Mouse (Mus musculus): ENCODE measurements around the gene Arid3a.

Gene Arid3a

DNA sequence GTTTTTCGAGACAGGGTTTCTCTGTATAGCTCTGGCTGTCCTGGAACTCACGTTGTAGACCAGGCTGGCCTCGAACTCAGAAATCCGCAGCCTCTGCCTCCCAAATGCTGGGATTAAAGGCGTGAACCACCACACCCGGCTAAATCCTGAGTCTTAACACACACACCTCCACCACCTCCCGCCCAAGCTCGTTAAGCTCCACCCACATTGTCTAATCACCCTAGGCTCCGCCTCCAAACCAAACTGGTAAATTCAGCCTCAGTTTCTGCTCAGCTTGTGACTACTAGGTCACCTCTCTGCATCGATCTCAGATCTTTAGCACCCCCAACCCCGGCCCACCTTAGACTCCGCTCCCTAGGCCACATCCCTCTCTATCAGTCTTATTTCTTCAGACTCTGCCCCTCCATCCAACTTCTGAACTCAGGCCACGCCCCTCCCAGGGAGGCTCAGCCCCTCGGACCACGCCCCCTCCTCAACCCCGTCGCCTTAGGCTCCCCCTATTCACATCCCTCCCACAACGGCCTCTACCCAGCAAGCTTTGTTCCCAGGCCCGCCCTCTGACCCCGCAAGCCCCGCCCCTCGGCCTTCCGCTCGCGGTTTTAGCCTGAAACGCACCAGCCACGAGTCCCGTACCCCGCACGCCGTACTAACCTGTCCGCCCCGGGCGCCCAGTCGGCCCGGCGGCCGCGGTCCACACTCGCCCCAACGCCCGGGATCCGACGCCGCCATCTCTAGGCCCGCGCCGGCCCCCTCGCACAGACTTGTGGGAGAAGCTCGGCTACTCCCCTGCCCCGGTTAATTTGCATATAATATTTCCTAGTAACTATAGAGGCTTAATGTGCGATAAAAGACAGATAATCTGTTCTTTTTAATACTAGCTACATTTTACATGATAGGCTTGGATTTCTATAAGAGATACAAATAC lies 18.4 kb upstream of the Arid3a start, which contains the start of gene Med16:
Med16 (minus strand) TSS at position 757 of the 925 bp plus-strand sequence.
- DNase-seq (ENCODE audit: extremely low read depth, low read depth, low spot score): no peak

DNA sequence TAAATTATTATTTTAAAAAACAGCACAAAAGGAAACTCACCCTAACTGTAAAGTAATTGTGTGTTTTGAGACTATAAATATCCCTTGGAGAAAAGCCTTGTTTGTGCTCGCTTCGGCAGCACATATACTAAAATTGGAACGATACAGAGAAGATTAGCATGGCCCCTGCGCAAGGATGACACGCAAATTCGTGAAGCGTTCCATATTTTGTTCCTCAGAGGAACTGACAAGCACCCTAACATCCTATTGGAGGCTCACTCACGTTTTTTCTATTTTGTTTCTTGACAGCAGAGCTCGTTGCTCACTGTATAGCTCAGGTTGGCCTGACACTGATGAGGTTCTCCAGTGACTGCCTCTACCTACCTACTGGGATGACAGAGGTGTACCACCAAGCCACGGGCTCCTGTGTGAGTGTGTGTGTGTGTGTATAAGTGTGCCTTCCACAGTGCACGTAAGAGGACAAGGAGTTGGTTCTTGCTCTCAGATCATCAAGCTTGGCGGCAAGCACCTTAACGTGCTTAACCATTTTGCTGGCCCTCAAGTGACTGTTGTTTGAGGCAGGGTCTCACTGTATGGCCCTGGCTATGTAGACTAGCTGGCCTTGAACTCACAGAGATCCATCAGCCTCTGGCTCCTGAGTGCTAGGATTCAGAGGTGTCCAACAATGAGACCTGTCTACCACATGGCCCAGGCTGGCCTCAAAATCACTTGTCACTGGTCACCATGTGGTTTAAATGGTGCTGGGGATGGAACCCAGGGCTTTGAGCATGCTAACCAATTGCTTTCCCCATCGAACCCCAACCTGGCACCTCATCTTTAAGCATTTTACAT lies 17.5 kb upstream of the Arid3a start:
- no peak for DNase-seq (ENCODE audit: extremely low read depth, low read depth, low spot score)

DNA sequence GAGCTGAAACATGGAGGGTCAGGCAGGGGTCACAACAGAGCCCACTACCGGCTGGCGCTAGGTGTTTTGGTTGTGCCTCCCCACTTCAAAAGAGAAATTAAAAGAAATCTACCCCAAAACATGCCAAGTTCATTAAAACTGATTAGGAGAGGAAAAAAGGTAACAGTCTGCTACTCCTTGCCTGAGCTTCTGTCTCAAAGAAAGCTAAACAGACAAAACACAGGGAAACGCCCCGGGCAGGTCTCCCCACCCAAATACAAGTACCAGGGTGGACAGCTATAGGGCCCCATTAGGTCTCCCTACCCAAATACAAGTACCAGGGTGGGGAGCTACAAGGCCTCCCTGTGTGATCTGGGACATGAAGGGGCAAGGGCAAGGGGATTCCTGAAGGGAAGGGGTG lies 16.3 kb upstream of the Arid3a start, which contains the start of gene Gm26602:
Gm26602 (plus strand) TSS at position 301 of the 400 bp plus-strand sequence.
- no peak for DNase-seq (ENCODE audit: extremely low read depth, low read depth, low spot score)

DNA sequence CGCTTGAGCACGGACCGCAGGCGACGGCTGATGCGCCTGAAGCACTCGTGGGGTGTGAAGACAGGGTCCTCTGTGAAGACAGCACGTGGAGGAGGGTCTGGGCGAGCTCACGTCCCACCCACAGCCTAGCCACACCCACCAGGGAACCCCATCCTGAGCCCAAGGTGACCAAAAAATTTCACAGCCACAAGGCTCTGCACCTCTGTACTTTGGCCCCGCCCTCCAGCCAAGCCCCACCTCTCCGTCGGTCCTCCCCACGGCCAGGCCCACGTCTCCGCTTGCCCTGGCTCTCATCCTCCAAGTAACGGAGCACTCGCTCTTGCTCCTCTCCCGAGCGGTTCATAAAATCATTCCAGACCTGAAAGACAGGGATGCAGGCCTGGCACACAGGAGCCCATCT lies 14.4 kb upstream of the Arid3a start:
- no peak for DNase-seq (ENCODE audit: extremely low read depth, low read depth, low spot score)

DNA sequence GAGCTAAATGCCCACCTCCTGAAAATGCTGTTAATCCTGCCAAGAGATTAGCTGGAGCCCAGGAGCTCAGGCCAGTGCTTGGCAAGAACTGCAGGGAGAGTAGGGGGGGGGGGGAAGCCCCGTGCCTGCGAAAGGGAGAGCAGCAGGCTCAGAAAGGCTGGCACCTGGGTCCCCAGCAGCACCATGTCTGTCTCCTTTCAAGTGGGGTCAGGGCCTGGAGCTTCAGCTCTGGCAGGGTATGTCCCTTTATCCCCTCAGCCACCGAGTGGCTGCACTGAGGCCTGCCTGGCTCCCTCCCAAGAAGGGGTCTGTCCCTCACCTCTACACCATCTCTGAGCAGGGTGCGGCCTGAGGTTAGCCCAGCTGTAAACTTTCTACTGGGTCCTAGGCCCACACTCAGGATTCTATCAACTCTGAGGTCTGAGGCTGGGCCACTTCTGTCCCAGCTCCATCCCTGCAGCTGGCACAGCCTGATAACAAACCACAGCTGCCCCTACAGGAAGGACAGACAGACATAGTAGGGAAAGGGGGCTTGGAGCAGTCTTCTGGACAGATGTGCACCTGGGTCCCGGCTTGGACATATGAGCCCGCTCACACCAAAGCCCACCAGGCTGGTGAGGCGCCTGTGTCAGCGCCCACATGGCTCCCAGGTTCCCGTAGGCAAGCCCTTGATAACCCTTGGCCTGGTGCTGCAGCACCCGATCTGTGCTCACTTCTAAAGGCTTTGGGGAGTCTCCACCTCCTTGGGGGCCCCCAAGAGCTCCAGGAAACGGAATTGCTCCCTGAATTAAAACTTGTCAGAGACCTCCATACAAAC lies 12.5 kb upstream of the Arid3a start:
- no peak for DNase-seq (ENCODE audit: extremely low read depth, low read depth, low spot score)

DNA sequence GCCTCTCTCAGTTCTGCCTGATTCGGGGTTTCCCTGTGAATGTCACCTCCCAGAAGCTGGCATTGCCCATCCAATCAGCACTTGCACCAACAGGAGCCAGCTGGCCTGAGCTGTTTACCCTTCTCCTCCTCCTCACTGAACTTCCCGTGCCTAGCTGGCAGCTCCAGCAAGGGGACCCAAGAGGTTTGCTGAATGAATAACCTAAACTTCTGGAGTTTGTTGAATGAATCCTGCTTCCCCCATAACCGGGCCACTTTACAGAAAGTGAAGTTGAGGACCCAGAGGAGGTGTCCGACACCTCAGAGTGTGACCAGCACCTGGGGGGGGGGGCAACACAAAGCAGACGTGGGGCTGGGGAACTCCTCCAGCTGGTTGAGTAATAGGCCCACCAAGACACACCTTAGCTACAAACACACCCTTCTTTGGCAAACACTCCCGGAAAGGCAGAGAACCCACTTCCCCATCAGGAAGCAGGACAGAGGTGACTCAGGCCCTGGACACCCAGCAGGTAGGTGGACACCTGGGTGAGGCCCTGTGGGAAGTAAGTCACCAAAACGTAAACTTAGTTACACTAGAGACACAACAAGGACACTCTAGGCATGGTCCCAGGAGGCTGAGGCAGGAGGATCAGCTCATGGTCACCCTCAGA lies 11.8 kb upstream of the Arid3a start:
- no peak for DNase-seq (ENCODE audit: extremely low read depth, low read depth, low spot score)

DNA sequence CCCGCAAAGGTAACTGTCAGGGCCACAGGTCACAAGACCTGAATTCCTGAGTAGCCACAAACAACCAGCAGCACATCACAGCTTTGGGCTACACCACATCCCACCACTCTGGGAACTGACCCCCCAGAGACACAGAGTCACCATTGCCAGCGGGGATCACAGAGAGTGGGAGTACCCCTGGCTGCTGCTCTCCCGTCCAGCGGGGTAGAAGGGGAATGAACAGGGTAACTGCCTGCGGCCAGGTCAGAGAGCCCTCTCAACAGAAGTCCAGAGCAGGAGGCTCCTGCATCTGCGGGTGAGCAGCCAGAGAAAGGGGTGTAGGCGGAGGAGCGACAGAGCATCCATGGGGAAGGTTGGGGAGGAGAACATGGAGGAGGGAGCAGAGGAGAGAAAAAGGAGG lies 10.8 kb upstream of the Arid3a start:
- no peak for DNase-seq (ENCODE audit: extremely low read depth, low read depth, low spot score)

DNA sequence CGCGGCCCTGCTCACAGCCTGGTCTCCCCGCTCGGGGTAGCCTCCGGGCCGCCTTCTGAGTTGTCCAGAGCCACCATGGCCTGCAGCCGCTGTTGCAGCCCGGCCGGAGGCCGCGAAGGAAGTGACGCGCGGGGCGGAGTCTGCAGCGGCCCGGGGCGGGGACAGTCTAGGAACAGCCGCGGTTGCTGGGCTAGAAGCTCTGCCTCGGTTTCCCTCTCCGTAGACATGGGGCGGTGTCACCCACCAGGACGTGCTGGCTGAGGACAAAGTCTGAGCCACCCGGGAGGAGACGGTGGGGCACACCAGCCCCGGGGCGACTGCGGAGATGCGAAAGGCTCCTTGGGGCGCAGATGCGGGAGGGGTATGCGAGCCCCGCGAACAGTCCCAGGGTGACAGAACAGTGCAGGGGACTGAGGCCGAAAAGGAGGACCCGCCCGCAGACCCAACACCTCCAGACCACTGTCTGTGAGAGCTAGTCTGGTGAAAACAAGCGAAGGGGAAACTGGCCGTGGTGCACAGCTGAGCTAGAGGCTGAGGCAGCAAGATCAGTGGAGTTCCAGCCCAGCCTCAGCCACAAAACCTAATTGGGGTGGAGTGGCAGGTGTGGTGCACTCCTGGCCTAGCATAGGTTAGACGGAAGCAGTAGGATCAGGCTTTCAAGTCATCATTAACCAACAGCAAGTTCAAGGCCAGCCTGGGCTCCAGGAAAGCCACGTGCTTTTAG lies 9.9 kb upstream of the Arid3a start, which contains the start of gene Kiss1r:
Kiss1r (plus strand) TSS at position 164 of the 724 bp plus-strand sequence.
- DNase-seq (ENCODE audit: extremely low read depth, low read depth, low spot score): no peak

DNA sequence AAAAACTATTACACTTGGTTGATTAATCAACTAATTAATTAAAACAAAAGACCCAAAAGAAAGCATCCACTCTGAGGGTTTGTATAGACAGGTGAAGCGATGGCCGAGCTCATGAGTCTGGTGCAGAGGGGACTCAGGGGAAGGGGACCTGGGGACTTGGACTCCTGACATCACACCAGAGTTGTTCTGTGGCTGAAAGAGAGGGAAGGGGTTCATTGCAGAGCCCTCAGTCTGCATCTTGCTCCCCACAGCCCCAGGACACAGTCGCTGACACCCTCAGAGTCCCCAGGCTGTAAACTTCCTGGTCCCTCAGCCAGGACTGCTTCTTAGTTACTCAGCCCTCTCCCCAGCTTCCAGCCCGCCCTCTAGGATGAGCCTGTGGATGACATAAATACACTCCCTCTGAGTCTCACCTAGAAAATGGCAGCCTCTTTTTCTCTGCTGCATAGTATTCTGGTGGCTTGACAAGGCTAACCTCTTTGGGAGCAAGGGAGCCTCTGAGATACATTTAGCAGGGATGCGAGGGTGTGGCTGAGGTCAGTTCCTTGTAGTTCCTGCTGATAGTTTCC lies 9.2 kb upstream of the Arid3a start:
- DNase-seq (ENCODE audit: extremely low read depth, low read depth, low spot score): no peak

DNA sequence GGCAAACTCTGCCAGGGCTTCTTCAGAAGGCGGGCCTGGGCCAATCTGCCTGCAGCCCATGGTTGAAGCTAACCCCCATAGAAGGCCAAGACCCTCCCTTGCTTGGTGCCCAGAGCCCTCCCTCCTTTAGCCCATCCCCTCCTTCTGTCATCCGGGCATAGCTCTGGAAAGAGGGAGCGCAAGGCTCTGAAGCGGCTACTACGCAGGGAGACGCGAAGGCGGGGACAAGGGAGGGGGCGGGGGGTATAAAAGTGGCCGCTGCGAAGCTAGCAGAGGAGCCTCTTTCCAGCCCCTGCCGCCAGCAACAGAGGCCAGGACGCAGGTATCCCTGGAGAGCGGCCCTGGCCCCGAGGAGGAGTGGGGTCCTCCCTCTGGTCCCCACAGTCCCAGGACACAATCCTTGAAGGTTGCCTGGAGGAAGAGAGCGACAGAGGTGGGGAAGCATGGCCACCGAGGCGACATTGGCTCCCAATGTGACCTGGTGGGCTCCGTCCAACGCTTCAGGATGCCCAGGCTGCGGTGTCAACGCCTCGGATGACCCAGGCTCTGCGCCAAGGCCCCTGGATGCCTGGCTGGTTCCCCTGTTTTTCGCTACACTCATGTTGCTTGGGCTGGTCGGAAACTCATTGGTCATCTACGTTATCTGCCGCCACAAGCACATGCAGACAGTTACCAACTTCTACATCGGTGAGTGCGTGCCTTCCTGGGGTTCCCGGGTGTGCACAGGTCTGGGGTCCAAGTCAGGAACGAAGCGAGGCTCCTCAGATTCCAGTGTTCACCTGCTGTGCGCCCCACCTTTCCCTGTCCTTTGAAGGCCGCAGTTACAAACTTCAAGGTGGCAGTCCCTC lies 8.4 kb upstream of the Arid3a start:
- no peak for DNase-seq (ENCODE audit: extremely low read depth, low read depth, low spot score)

DNA sequence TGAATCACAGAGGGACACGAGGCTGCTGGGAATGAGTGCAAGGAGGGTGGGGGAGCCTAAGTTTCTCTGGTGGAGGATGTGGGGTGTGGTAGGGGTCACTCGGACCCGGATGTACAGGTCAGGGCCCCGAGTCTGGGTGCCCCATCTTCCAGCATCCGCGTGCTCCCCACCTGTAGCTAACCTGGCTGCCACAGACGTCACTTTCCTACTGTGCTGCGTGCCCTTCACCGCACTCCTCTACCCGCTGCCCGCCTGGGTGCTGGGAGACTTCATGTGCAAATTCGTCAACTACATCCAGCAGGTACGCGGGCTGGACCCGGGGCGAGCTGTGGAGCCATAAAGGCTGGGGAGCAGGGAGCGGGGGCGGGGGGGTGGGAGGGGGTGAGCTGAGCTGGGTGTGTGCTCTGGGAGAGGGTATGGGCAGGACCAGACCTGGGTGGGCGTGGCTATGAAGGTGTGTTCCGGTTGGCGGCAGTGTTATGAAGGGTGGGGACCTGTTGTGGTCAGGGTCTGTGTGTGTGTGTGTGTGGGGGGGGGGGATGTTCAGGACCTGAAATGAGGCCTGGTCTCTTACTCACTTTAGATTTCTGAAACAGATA lies 7.5 kb upstream of the Arid3a start:
- DNase-seq (ENCODE audit: extremely low read depth, low read depth, low spot score): no peak

DNA sequence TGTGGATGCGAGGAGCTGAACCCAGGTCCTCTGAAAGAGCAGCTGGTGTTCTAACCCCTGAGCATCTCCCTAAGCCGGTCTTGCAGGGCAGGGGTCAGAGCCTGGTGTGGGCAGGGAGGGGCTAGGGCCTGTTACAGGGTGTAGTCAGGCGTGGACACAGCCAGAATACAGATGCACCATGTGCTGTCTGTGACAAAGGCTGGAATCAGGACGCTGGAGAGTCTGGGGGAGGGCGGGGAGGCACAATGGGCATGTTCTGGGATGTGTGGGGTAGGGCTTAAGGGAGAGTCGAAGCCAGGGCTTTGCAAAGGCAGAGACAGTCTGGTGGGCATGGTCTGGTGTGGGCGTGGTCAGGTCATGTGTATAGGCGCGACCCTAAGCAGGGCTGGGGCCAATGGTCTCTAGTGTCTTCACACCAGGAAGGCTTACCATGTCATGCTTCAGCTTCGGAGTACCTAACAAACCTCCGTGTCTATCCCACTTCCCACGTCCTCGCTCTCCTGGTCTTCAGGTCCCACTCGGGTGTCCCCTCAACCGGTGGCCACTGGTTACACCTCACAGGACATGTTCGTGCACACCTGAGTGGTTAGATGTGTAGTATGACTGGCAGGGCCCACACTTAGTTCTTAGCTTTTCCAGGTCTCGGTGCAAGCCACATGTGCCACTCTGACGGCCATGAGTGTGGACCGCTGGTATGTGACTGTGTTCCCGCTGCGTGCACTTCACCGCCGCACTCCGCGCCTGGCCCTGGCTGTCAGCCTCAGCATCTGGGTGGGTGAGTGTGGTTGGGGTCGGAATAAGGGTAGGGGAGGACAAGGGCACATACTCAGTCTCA lies 6.6 kb upstream of the Arid3a start:
- no peak for DNase-seq (ENCODE audit: extremely low read depth, low read depth, low spot score)

DNA sequence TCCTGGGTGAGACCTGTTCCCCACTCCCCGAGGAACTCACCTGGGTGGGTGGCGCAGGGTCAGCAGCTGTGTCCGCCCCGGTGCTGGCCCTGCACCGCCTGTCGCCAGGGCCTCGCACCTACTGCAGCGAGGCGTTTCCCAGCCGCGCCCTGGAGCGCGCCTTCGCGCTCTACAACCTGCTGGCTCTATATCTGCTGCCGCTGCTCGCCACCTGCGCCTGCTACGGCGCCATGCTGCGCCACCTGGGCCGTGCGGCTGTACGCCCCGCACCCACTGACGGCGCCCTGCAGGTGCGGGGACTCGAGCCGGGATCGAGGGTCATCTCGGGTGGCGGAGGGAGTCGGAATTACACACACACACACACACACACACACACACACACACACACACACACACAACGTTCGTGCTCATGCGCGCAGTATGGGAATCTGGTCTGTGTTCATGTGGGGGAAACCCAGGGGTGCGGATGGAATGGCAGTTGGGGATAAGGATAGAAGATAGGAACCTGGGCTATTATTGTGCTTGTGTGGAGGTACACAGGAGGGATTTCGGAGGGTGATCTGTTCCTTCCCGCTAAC lies 5.8 kb upstream of the Arid3a start, which contains the start of gene R3hdm4:
R3hdm4 (minus strand) TSS at position 251 of the 578 bp plus-strand sequence.
- DNase-seq (ENCODE audit: extremely low read depth, low read depth, low spot score): no peak

DNA sequence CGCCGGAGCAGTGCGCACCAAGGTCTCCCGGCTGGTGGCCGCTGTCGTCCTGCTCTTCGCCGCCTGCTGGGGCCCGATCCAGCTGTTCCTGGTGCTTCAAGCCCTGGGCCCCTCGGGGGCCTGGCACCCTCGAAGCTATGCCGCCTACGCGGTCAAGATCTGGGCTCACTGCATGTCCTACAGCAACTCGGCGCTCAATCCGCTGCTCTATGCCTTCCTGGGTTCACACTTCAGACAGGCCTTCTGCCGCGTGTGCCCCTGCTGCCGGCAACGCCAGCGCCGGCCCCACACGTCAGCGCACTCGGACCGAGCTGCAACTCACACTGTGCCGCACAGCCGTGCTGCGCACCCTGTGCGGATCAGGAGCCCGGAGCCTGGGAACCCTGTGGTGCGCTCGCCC lies 5.3 kb upstream of the Arid3a start:
- DNase-seq (ENCODE audit: extremely low read depth, low read depth, low spot score): no peak

DNA sequence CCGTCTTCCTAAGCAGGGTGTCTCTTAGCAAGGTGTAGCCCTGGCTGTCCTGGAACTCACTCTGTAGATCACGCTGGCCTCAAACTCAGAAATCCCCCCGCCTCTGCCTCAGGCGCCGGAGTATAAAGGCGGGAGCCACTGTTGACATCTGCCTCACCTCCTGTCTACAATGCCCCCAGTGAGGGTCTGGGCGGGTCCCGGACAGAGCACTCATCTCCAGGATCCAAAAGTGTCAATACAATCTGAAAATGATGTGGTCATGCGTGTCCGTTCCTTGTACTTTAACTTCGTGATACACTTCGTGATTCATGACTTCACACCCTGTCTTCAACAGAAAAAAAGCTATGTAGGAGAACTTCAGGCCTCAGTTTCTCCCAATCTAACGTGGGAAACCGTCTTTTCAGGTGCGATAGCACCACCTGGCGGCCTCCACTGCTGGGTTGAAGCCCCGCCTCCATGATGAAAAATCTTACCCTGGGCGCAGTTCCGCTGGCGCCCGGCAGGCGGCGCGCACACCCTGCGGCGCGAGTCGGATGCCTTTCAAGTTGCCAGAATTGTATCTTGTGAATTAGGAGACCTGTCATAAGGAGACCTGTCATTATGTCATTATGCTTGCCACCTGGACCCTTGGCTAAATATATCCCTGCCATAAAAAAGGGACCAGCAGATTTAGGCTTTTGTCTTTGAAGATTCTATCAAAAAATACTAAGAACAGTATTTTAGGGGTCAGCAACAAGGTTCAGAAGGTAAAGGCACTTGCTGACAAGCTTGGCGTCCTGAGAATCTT lies 1.7 kb upstream of the Arid3a start:
- no peak for DNase-seq (ENCODE audit: extremely low read depth, low read depth, low spot score)

Measured in fat pad, adult 2 months (tissue).